Mouse (Mus musculus): ENCODE results near the gene Kif15.

- TF ChIP-seq POLR2A (IDR thresholded peaks at IDR 0.05; ENCODE audit: insufficient read depth, low read length) (no peak), EP300 (IDR thresholded peaks at IDR 0.05; ENCODE audit: insufficient read depth, low read depth, low read length) (no peak), CTCF (IDR thresholded peaks at IDR 0.05; ENCODE audit: low read depth, low read length) (no peak)
Observed at GRCm38 (mm10) chr9:123006071-123006470, 55.2 kb downstream of the Kif15 start.

Data from ES-Bruce4 (cell line).